Mouse (Mus musculus) cortical plate, adult 2 months (tissue): ENCODE results near the gene Cdc42bpb.

Experiments
- CTCF ChIP-seq: fragments of 200-500 bp; IDR thresholded peaks from 2 replicates; pipeline ENCODE4 v1.5.1; 2011; ENCODE audit warnings: mild to moderate bottlenecking, control low read depth, low read length; ENCODE audit not compliant: insufficient read depth; ENCODE audit errors: extremely low read depth
- POLR2A ChIP-seq: fragments of 200-500 bp; IDR thresholded peaks from 2 replicates; pipeline ENCODE4 v1.6.1; 2011; ENCODE audit warnings: mild to moderate bottlenecking, low read length, control low read depth; ENCODE audit not compliant: insufficient read depth; ENCODE audit errors: extremely low read depth

- no peak for TF ChIP-seq CTCF
- no peak for TF ChIP-seq POLR2A
Observed at GRCm38 (mm10) chr12:111245070-111245469, 132.4 kb downstream of the Cdc42bpb start.
